Comparison of ENCODE assay signal across 18 mouse cellular contexts in the genomic region with DNA sequence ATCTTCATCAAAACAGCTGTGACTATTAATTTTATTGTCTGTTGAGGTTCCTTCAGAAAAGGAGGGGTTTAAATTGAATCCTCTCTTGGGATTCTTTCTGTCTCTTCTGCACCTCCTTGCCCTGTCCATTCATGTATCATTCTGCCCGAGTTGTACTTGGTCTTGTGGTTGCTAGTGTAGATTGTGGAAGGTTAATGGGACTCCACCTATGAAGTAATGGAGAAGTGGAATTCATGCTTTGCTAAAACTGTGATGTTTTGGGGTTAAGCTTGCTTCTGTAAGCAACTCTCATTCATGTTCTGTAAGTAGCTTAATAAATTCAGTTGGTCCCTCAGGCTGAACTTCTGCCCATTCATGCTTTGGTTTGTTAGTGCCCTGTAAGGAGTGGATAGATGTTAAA.
"Had no signal": no experiment of that assay in that cellular context is flagged by ENCODE, and none has a peak within 500 bp of the region (broad histone marks: within the 10 kb centered on the region; RNA-seq: fewer than 3 reads in every experiment).

No protein-coding gene starts in this region.

- H3K4me1 ChIP-seq: midbrain, embryonic 12.5 days; neural tube, embryonic 12.5 days; stomach, embryonic 15.5 days had no signal

- DNase-seq: lung, adult 18-20 months; lung, embryonic 14.5 days; lung, postnatal 10 days; lung, postnatal 4 days; midbrain, embryonic 14.5 days; right cerebral cortex, adult 18-20 months; right cerebral cortex, postnatal 25 days; right cerebral cortex, postnatal 4 days; spleen, adult 18-20 months; thymus, adult 2 months; thymus, postnatal 36 days had no signal

- ATAC-seq: liver, embryonic 12.5 days; midbrain, embryonic 16.5 days had no signal

- H3K9ac ChIP-seq: liver, embryonic 12.5 days; liver, embryonic 14.5 days; lung, embryonic 14.5 days; midbrain, embryonic 12.5 days; neural tube, embryonic 12.5 days; stomach, embryonic 15.5 days had no signal

- H3K4me3 ChIP-seq: liver, embryonic 12.5 days; midbrain, embryonic 12.5 days; neural tube, embryonic 12.5 days; stomach, embryonic 15.5 days had no signal

- H3K4me2 ChIP-seq: liver, embryonic 12.5 days; lung, embryonic 14.5 days; midbrain, embryonic 12.5 days; neural tube, embryonic 12.5 days; stomach, embryonic 15.5 days had no signal

- H3K9me3 ChIP-seq: liver, embryonic 12.5 days; midbrain, embryonic 12.5 days; neural tube, embryonic 12.5 days; stomach, embryonic 15.5 days had no signal

- H3K27me3 ChIP-seq: liver, embryonic 12.5 days; midbrain, embryonic 12.5 days; neural tube, embryonic 12.5 days; stomach, embryonic 15.5 days had no signal

- H3K36me3 ChIP-seq: liver, embryonic 12.5 days; midbrain, embryonic 12.5 days; neural tube, embryonic 12.5 days; stomach, embryonic 15.5 days had no signal

- H3K27ac ChIP-seq: liver, embryonic 12.5 days; liver, embryonic 14.5 days; midbrain, embryonic 12.5 days; neural tube, embryonic 12.5 days; stomach, embryonic 15.5 days; stomach, postnatal 0 days had no signal
